ENCODE assay signal across 8 mouse cellular contexts in the genomic region with DNA sequence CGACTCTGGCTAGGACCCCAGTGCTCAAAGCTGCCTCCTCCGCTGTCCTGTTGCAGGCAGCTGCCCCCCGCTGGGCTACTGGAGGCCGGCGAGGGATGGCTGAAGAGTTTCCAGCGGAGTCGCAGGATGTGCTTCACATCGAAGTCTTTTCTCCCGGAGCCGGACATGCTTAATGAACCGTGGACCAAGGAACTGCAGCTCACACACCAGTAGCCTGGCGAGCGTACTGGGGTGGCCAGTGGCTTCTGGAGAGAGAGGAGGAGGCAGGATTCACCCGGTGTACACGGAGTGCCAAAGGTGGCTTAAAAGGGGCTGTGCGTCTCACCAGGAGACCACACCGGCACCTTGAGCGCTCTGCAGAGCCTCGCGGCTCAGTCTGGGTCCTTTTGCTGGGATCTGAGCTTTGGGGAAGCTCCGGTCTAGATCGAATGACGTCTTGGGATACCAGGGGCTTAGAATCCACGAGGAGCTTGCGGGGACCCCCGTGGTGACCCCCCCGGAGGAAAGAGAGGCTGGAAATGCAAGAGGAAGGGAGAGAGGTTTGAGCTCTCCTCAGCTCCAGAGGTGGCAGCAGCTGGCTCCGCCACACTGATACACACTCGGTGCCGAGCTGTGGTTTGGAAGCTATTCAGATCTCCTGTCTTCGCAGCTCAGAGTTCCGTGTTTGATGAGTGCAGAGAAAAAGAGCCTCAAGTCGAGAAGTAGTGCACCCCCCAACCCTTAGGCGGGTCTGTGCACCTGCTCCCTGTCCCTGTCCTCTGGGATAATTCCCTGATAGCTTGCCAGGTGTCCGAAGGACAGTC. TPM values are rescaled to one million over a fixed set of nuclear protein-coding genes. Genes with fewer than 3 reads are reported as not detected.
DNase-seq lines count a peak whose midpoint lies in the region; ATAC-seq and TF ChIP-seq lines count a peak whose summit lies in the region.

No protein-coding gene starts in this region.

- H3K4me2 ChIP-seq in liver, postnatal 0 days (ENCODE audit: low read depth, low read length), result no peak overlapping the region
- H3K4me2 ChIP-seq in stomach, embryonic 15.5 days, result peak overlapping the region; percentile 91

- H3K4me3 ChIP-seq in liver, postnatal 0 days (ENCODE audit: low read depth, low read length), result no peak overlapping the region
- peak overlapping the region; percentile 67 for H3K4me3 ChIP-seq in hindbrain, embryonic 10.5 days
- H3K4me3 ChIP-seq in stomach, embryonic 15.5 days (replicated peaks), result peak overlapping the region; percentile 45

- no peak overlapping the region for H3K27ac ChIP-seq in liver, postnatal 0 days (ENCODE audit: low read depth)
- peak overlapping the region; percentile 83 for H3K27ac ChIP-seq in hindbrain, embryonic 10.5 days
- no peak overlapping the region for H3K27ac ChIP-seq in stomach, embryonic 15.5 days

- whole genome bisulfite sequencing in liver, postnatal 0 days (ENCODE audit: insufficient replicate concordance), result 5% methylated on average over 35 of the region's 35 CpGs
- WGBS in hindbrain, embryonic 10.5 days, result 1% methylated on average over 35 of the region's 35 CpGs
- under 1% methylated on average over 35 of the region's 35 CpGs for WGBS in stomach, embryonic 15.5 days

- no peak for TF ChIP-seq CTCF in liver, postnatal 0 days (IDR thresholded peaks at IDR 0.05; ENCODE audit: low read depth)

- no peaks in the 10 kb centered on the region for H3K9me3 ChIP-seq in liver, postnatal 0 days (ENCODE audit: low read length)
- no peaks in the 10 kb centered on the region for H3K9me3 ChIP-seq in hindbrain, embryonic 10.5 days
- H3K9me3 ChIP-seq in stomach, embryonic 15.5 days, result no peaks in the 10 kb centered on the region

- H3K27me3 ChIP-seq in liver, postnatal 0 days (ENCODE audit: insufficient read depth, low read length), result peaks cover 3% of the 10 kb centered on the region; the same call in 1 of the 2 replicates
- peaks cover 24% of the 10 kb centered on the region for H3K27me3 ChIP-seq in hindbrain, embryonic 10.5 days (ENCODE audit: insufficient read depth, poor library complexity, severe bottlenecking)
- H3K27me3 ChIP-seq in stomach, embryonic 15.5 days (replicated peaks), result no peaks in the 10 kb centered on the region

- no peaks in the 10 kb centered on the region for H3K4me1 ChIP-seq in liver, postnatal 0 days (ENCODE audit: insufficient read depth)
- peaks cover 17% of the 10 kb centered on the region for H3K4me1 ChIP-seq in hindbrain, embryonic 10.5 days (replicated peaks)
- no peaks in the 10 kb centered on the region for H3K4me1 ChIP-seq in stomach, embryonic 15.5 days

- no peak for ATAC-seq in liver, postnatal 0 days
- peak; percentile 58; the same call in 1 of the 2 replicates for ATAC-seq in stomach, embryonic 15.5 days (ENCODE audit: insufficient read depth, low FRiP score, low read depth)

- no peak overlapping the region for H3K9ac ChIP-seq in liver, postnatal 0 days (replicated peaks)
- no peak overlapping the region; the same call in 1 of the 2 replicates for H3K9ac ChIP-seq in stomach, embryonic 15.5 days

- no peak for TF ChIP-seq EP300 in liver, postnatal 0 days (IDR thresholded peaks at IDR 0.05; ENCODE audit: low read depth)

- DNase-seq in liver, result peak; percentile 4
- DNase-seq in liver, postnatal 0 days, result no peak
- DNase-seq in embryo, embryonic 11 days, result peak; percentile 76
- DNase-seq in hindbrain, embryonic 10.5 days (ENCODE audit: low spot score), result peak; percentile 68
- DNase-seq in mesoderm, embryonic 11.5 days (ENCODE audit: low read depth, low spot score), result peak; percentile 55
- no peak for DNase-seq in thymus, postnatal 0 days (ENCODE audit: low spot score)
- DNase-seq in thymus, adult 18-20 months, result no peak

- no peaks in the 10 kb centered on the region for H3K36me3 ChIP-seq in liver, postnatal 0 days (replicated peaks; ENCODE audit: insufficient read depth, low read length)
- H3K36me3 ChIP-seq in hindbrain, embryonic 10.5 days, result no peaks in the 10 kb centered on the region
- H3K36me3 ChIP-seq in stomach, embryonic 15.5 days, result no peaks in the 10 kb centered on the region

RNA-seq across cellular contexts. Expression of a gene that starts 0.6 kb away (rescaled TPM):
- polyA plus RNA-seq in liver, postnatal 0 days (2015; fragmentation: Nextera tagmentation; extraction: Ambion mirVana), result not detected in 2 replicates
- 0.36 and 0.54 TPM in 2 replicates for polyA plus RNA-seq in hindbrain, embryonic 10.5 days (2016; fragmentation: Nextera tagmentation; extraction: Ambion mirVana)
- 0.40 and 0.52 TPM in 2 replicates for polyA plus RNA-seq in stomach, embryonic 15.5 days (2015; fragmentation: Nextera tagmentation; extraction: Ambion mirVana)
- not detected in 2 replicates for polyA plus RNA-seq in thymus, postnatal 0 days (2015; fragmentation: Nextera tagmentation; extraction: Ambion mirVana)

Comparison
In these comparisons a context has a peak if more than half of its experiments do, and no peak if none do; other contexts are left out.
1. DNase-seq: peak in liver (single experiment), embryo, embryonic 11 days (single experiment), hindbrain, embryonic 10.5 days (single experiment) and mesoderm, embryonic 11.5 days (single experiment); none in liver, postnatal 0 days (single experiment), thymus, postnatal 0 days (single experiment) and thymus, adult 18-20 months (0 of 2).